In the genomic region with DNA sequence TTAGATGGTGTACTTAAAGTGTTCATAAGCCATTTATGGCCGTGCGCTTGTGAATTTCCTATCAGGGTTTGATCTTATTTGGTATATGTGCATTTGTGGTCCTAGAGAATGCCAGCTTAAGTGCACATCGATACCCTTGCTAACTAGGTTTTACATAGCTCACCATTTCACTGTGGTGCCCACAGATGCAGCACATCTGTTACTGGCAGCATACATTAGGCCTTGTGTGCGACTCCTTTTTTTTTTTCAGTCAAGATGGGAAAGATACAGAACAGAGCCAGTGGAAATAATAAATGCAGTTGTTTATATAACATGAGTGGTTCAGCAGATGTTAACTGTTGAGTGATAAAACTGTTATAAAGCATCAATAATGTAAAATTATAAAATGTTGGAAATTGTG, we compare ENCODE assay signal across 12 mouse cellular contexts.
"Had no signal": no experiment of that assay in that cellular context is flagged by ENCODE, and none has a peak within 500 bp of the region (broad histone marks: within the 10 kb centered on the region; RNA-seq: fewer than 3 reads in every experiment).

No protein-coding gene starts in this region.

- H3K4me3 ChIP-seq: intestine, embryonic 15.5 days; layer of hippocampus, adult 2 months; midbrain, embryonic 12.5 days; neural tube, embryonic 13.5 days had no signal

- H3K9ac ChIP-seq: intestine, embryonic 15.5 days; midbrain, embryonic 12.5 days; neural tube, embryonic 13.5 days had no signal

- ATAC-seq: intestine, embryonic 15.5 days; midbrain, embryonic 16.5 days had no signal

- H3K27me3 ChIP-seq: intestine, embryonic 15.5 days; midbrain, embryonic 12.5 days; neural tube, embryonic 13.5 days had no signal

- H3K27ac ChIP-seq: intestine, embryonic 15.5 days; kidney, postnatal 0 days; layer of hippocampus, adult 2 months; midbrain, embryonic 12.5 days; neural tube, embryonic 13.5 days had no signal

- H3K4me2 ChIP-seq: intestine, embryonic 15.5 days; liver, embryonic 11.5 days; midbrain, embryonic 12.5 days; neural tube, embryonic 13.5 days had no signal

- DNase-seq: kidney, adult 18-20 months; kidney, postnatal 4 days; right cerebral cortex, adult 18-20 months; right cerebral cortex, postnatal 25 days; thymus, postnatal 36 days had no signal

- H3K9me3 ChIP-seq: intestine, embryonic 15.5 days; midbrain, embryonic 12.5 days; neural tube, embryonic 13.5 days had no signal

- H3K4me1 ChIP-seq: intestine, embryonic 15.5 days had no signal
